Mouse (Mus musculus): Measurements from ENCODE around the gene Zdhhc17. TPM values are rescaled to one million over a fixed set of nuclear protein-coding genes. Genes with fewer than 3 reads are reported as not detected.

Zdhhc17 gene
- total RNA-seq (2021) (10 to 100 TPM; 25.1 to 35.9 TPM), polyA plus RNA-seq (2012; rRNA removed) (9.0 and 11.1 TPM in 2 replicates)
- long read RNA-seq, partial matches to known transcripts, result 1 of 3 reads
- long read RNA-seq, other reads (novel, unspliced or antisense), result 2 of 3 reads

DNA sequence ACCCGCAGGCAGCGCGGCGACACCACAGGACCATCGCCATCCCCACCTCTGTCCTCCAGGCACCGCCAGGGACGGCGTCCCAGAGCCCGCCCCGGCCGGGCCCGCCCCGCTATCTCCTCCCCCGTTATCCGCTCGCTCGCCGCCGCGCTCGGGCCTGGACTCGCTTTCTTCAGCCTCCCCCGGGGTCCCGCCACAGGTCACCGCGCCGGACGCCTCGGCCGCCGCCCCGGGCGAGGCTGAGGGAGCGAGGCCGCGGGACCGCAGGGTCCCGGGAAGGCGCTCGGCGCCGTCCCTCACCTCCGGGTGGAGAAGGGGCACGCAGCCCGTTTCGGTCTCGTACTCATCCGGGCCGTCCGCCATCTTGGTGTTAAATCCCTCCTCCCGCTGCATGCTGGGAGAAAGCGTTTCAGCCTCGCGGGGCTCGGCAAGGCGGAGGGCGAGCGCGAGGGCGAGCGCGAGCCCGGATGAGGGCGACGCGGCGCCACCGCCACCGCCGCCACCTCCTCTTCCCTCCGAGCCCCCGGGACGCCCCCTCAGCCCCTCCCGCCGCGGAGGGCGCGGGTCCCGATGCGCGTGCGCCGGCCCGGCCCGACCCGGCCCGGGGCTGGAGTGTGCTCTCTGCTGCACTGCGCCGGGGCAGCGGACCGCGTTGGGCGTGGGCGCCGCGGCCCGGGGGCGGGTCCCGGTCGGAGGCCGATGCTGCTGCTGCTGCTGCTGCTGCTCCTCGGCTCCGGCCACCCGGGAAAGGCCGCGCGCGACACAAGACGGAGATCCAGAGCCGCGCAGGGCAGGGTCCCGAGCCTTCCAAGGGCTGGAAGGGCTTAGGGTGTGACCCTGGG, at the start of gene Zdhhc17:
Zdhhc17 (minus strand) TSS at position 500 of the 839 bp plus-strand sequence.
- DNase-seq, result peak; percentile 94

DNA sequence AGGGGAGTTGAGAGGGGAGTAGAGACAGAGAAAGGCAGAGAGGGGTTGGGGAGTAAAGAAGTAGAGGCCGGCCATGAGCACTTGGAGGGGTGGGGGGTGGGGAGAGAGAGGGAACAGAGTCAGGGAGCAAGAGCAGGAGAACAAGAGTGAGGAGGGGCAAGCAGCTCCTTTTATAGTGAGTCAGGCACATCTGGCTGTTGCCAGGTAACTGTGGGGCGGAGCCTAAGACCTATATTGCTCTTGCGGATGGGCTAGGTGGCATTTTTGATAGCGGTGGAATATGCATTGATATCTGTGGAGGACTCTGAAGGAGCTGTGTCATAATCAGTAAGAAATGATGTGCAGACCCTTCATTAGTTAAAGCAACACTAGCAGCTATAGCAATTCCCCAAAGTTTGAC, 45.8 kb upstream of the Zdhhc17 start:
- DNase-seq, result no peak

DNA sequence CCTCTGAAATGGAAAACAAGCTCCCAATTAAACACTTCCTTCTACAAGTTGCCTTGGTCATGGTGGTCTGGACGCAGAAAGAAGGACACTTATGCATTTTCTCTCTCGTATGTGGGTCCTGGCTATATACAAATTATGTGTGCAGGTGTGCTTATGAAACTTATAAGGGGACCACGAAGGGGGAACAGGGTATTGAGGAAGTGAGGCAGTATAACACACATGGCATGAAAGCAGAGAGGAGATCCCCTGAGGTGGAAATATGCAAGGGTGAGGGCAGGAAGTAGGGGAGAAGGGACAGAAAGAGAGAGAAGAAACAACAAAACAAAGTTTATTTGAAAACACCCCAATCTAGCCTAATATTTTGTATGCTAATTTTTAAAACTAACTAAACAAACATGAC, 41.7 kb upstream of the Zdhhc17 start:
- DNase-seq, result no peak

DNA sequence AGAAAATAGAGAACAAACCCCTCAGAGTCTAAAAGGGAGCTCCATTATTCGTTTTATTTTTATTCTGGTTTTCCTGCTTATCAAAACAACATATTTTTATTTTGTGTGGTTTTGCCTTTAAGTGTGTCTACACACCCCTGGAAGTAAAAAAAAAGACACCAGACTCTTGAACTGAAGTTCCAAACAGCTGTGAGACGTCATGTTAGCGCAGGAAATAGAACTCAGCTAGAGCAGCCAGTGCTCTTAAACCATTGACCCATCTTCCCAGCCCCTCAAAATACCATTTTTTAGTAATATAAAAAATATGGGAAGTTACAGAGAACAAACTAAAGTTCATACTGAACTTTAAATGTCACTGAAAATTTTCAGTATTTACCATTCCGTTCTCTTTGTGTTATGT, 40.6 kb upstream of the Zdhhc17 start:
- no peak for DNase-seq

DNA sequence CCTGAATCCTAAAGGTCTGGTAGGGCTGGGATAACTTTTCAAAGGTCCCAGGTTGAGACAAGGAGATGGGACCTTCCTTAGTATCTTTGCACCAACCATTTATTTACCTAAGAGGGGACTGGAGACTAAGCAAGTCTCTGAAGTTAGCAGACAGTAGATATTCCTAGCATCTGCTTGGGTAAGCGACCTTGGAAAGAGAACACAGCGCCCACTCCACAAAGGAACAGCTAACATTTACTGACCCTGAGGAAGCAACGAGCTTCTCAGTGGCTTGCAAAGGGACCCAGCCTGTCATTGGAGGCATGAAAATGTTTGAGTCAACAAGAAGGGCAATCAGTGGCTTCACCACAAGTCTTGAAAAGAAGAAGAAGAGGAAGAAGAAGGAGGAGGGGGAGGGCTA, 40.1 kb upstream of the Zdhhc17 start:
- no peak for DNase-seq

- peak; percentile 63 for DNase-seq
Observed at GRCm38 (mm10) chr10:111047895-111048294, 38.0 kb upstream of the Zdhhc17 start.

DNA sequence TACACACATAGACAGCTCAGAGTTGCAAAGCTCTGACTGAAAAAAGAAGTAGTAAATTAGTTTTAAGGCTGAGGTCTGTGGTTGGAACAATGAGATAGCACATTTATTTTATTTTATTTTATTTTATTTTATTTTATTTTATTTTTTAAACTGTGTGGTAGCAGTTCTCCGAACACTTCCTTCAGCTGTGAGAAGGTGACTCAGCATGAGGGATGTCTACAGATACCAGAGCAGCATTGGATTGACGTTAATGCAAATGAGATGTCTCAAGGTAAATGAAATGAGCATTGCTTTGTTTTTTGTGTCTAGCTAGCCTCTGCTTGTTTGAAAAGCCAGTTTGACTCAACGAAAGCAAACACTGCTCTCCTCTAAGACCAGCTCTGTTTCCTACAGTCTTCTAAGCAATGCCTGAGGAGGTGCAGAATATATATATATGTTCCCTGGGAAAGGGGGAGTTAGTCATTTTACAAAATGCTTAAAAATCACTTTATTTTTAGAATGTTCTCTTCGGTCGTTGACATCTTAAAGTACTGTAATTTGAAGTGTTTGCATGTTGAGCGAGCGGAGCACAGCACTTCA, 30.2 kb upstream of the Zdhhc17 start:
- no peak for DNase-seq

GRCm38 (mm10) chr10:111036851-111037250, 26.9 kb upstream of the Zdhhc17 start:
- no peak for DNase-seq

GRCm38 (mm10) chr10:111035134-111035533, 25.2 kb upstream of the Zdhhc17 start:
- no peak for DNase-seq

GRCm38 (mm10) chr10:111031511-111032365, 21.8 kb upstream of the Zdhhc17 start:
- peak; percentile 18 for DNase-seq

DNA sequence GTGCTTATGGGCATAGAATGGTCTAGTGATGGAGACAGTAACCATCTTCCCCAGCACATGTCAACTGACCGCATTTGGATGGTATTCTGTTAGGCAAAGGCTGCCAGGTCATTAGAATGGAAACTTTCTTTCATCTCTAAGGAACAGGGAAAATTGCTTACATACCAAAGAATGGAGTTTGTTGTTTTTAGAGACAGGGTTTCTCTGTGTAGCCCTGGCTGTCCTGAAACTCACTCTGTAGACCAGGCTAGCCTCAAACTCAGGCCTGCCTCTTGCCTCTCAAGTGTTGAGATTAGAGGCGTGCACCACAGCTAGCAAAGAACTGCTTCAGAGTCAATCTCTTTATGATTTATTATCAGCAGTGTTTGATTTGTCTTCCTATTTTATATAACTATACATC, 20.9 kb upstream of the Zdhhc17 start:
- DNase-seq, result no peak

GRCm38 (mm10) chr10:111026106-111026505, 16.2 kb upstream of the Zdhhc17 start:
- DNase-seq, result no peak

GRCm38 (mm10) chr10:111024746-111025145, 14.8 kb upstream of the Zdhhc17 start:
- no peak for DNase-seq

- no peak for DNase-seq
Observed at GRCm38 (mm10) chr10:111014476-111014875, 4.5 kb upstream of the Zdhhc17 start.

- DNase-seq, result no peak
Observed at GRCm38 (mm10) chr10:111013265-111013664, 3.3 kb upstream of the Zdhhc17 start.

GRCm38 (mm10) chr10:111012496-111013038, 2.6 kb upstream of the Zdhhc17 start:
- no peak for DNase-seq

DNA sequence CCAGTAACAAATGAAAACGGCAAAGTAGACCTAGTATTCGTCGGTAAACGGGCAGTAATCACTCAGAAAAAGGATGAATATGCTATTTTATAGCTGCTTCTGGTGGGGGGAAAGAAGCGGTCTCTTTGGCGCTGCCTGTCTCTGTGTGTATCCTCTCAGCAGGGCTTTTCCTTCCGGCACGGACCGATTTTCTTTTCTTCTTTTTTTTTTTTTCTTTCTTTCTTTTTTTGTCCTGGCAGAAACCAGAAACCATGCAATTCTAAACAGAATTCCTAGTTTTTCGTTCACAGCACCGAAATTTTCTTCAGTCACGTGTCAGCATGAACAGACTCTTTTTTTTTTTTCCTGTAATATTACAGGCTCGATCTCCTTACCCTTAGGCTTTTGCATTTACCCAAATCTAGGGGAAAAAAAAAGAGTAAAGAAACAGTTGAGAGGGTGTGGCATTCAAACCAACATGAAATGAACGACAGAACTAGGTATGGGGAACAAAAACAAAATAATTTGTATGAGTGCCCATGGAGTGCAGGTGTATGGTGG, 1.4 kb upstream of the Zdhhc17 start:
- no peak for DNase-seq

- peak; percentile 58 for DNase-seq
Observed at GRCm38 (mm10) chr10:111010480-111011225, 713 bp upstream of the Zdhhc17 start.

GRCm38 (mm10) chr10:111009113-111009640, 763 bp downstream of the Zdhhc17 start:
- DNase-seq, result no peak

GRCm38 (mm10) chr10:111007687-111008086, 2.3 kb downstream of the Zdhhc17 start:
- no peak for DNase-seq
